Mouse (Mus musculus): Measurements from ENCODE around the gene Cd302.

Cd302 gene

GRCm38 (mm10) chr2:60256751-60257150 is 27.5 kb downstream of the Cd302 start:
- no peak for DNase-seq (ENCODE audit: extremely low read depth, insufficient read length, low spot score)

- DNase-seq (ENCODE audit: extremely low read depth, insufficient read length, low spot score): no peak
These were observed 30.8 kb downstream of the Cd302 start for GRCm38 (mm10) chr2:60253506-60253905.

GRCm38 (mm10) chr2:60252782-60253181 is 31.5 kb downstream of the Cd302 start:
- no peak for DNase-seq (ENCODE audit: extremely low read depth, insufficient read length, low spot score)

GRCm38 (mm10) chr2:60234506-60234905 is 49.8 kb downstream of the Cd302 start:
- no peak for DNase-seq (ENCODE audit: extremely low read depth, insufficient read length, low spot score)

- DNase-seq (ENCODE audit: extremely low read depth, insufficient read length, low spot score): no peak
These were observed 51.1 kb downstream of the Cd302 start for GRCm38 (mm10) chr2:60233147-60233546.

GRCm38 (mm10) chr2:60230361-60230760 is 53.9 kb downstream of the Cd302 start:
- DNase-seq (ENCODE audit: extremely low read depth, insufficient read length, low spot score): no peak

GRCm38 (mm10) chr2:60228470-60228869 is 55.8 kb downstream of the Cd302 start:
- no peak for DNase-seq (ENCODE audit: extremely low read depth, insufficient read length, low spot score)

- no peak for DNase-seq (ENCODE audit: extremely low read depth, insufficient read length, low spot score)
These were observed 60.8 kb downstream of the Cd302 start for GRCm38 (mm10) chr2:60223489-60223888.

- DNase-seq (ENCODE audit: extremely low read depth, insufficient read length, low spot score): no peak
These were observed 62.3 kb downstream of the Cd302 start for GRCm38 (mm10) chr2:60221954-60222353.

GRCm38 (mm10) chr2:60221236-60221635 is 63.1 kb downstream of the Cd302 start:
- no peak for DNase-seq (ENCODE audit: extremely low read depth, insufficient read length, low spot score)

- no peak for DNase-seq (ENCODE audit: extremely low read depth, insufficient read length, low spot score)
These were observed 66.7 kb downstream of the Cd302 start for GRCm38 (mm10) chr2:60217620-60218019.

GRCm38 (mm10) chr2:60216547-60217153 is 67.6 kb downstream of the Cd302 start:
- DNase-seq (ENCODE audit: extremely low read depth, insufficient read length, low spot score): no peak

GRCm38 (mm10) chr2:60214683-60215082 is 69.6 kb downstream of the Cd302 start:
- no peak for DNase-seq (ENCODE audit: extremely low read depth, insufficient read length, low spot score)

GRCm38 (mm10) chr2:60212488-60212887 is 71.8 kb downstream of the Cd302 start:
- DNase-seq (ENCODE audit: extremely low read depth, insufficient read length, low spot score): no peak

GRCm38 (mm10) chr2:60210821-60211220 is 73.5 kb downstream of the Cd302 start:
- DNase-seq (ENCODE audit: extremely low read depth, insufficient read length, low spot score): no peak

- DNase-seq (ENCODE audit: extremely low read depth, insufficient read length, low spot score): peak; percentile 82
These were observed 74.3 kb downstream of the Cd302 start, which contains the start of the genes Baz2b and March7 for GRCm38 (mm10) chr2:60209703-60210651. TSS of gene Baz2b (minus strand) at chr2:60209839. TSS of gene March7 (plus strand) at chr2:60209887.

GRCm38 (mm10) chr2:60209122-60209611 is 75.1 kb downstream of the Cd302 start:
- DNase-seq (ENCODE audit: extremely low read depth, insufficient read length, low spot score): peak; percentile 67

GRCm38 (mm10) chr2:60205795-60206194 is 78.5 kb downstream of the Cd302 start:
- DNase-seq (ENCODE audit: extremely low read depth, insufficient read length, low spot score): no peak

GRCm38 (mm10) chr2:60204162-60204561 is 80.1 kb downstream of the Cd302 start:
- DNase-seq (ENCODE audit: extremely low read depth, insufficient read length, low spot score): no peak

- DNase-seq (ENCODE audit: extremely low read depth, insufficient read length, low spot score): no peak
These were observed 80.6 kb downstream of the Cd302 start for GRCm38 (mm10) chr2:60203733-60204132.

GRCm38 (mm10) chr2:60202900-60203530 is 81.3 kb downstream of the Cd302 start:
- DNase-seq (ENCODE audit: extremely low read depth, insufficient read length, low spot score): no peak
